Mouse (Mus musculus) right cerebral cortex, postnatal 4 days (tissue): ENCODE data around the gene Vps8.

ENCODE experiments used
- DNase-seq: peaks from one replicate; pipeline ENCODE4 v3.0.0-alpha.2; 2022

Gene Vps8

GRCm38 (mm10) chr16:21687406-21687805 lies 264.5 kb downstream of the Vps8 start:
- no peak for DNase-seq

- DNase-seq = no peak
Measured at GRCm38 (mm10) chr16:21689141-21689540, 266.2 kb downstream of the Vps8 start.

- DNase-seq = no peak
Measured at GRCm38 (mm10) chr16:21690216-21690755, 267.4 kb downstream of the Vps8 start.

- DNase-seq = peak; percentile 57
Measured at GRCm38 (mm10) chr16:21693981-21694462, 271.1 kb downstream of the Vps8 start.
